Mouse (Mus musculus) embryonic fibroblast, embryonic 13.5 days (primary cell): ENCODE data around the gene Cdyl. TPM values are rescaled to one million over a fixed set of nuclear protein-coding genes. Genes with fewer than 3 reads are reported as not detected.

Experiments used
- H3K27ac ChIP-seq: 2 replicates; pipeline ENCODE4 v1.5.1; 2012; ENCODE audit warnings: low read length, control low read depth, inconsistent platforms; ENCODE audit not compliant: insufficient read depth
- H3K4me1 ChIP-seq: 2 replicates; pipeline ENCODE4 v1.6.1; 2011; ENCODE audit warnings: low read length; ENCODE audit not compliant: control insufficient read depth, insufficient read depth
- H3K4me3 ChIP-seq: 2 replicates; pipeline ENCODE4 v1.5.1; 2011; ENCODE audit warnings: mild to moderate bottlenecking, control low read depth, low read length; ENCODE audit not compliant: insufficient read depth
- CTCF ChIP-seq: IDR thresholded peaks from 2 replicates; pipeline ENCODE4 v1.5.1; 2011; ENCODE audit warnings: mild to moderate bottlenecking, control low read depth, low read length, moderate library complexity, borderline replicate concordance; ENCODE audit not compliant: insufficient read depth
- POLR2A ChIP-seq: IDR thresholded peaks from 2 replicates; pipeline ENCODE4 v1.6.1; 2011; ENCODE audit warnings: low read depth, mild to moderate bottlenecking, control low read depth, low read length, moderate library complexity
- polyA plus RNA-seq: library from polyadenylated mRNA; stranded (reverse); fragments of >200 nt; gene quantifications from 2 replicates; pipeline ENCODE4 v1.2.4, GENCODE M21; 2011; ENCODE audit warnings: low read depth; ENCODE audit not compliant: missing spikeins, insufficient read length

Gene Cdyl
- polyA plus RNA-seq, 1 experiment = 23.5 TPM

GRCm38 (mm10) chr13:35647132-35647823 lies 12.4 kb upstream of the Cdyl start:
- no peaks in the 10 kb centered on the region for H3K4me1 ChIP-seq
- no peak for TF ChIP-seq CTCF
- TF ChIP-seq POLR2A = no peak
- H3K4me3 ChIP-seq = no peak overlapping the region
- no peak overlapping the region for H3K27ac ChIP-seq

- Histone ChIP-seq H3K27ac (no peak overlapping the region), H3K4me3 (no peak overlapping the region), H3K4me1 (no peaks in the 10 kb centered on the region)
- TF ChIP-seq CTCF (no peak), POLR2A (no peak)
Measured at GRCm38 (mm10) chr13:35650284-35650872, 9.3 kb upstream of the Cdyl start.

- Histone ChIP-seq H3K4me1 (no peaks in the 10 kb centered on the region), H3K4me3 (no peak overlapping the region), H3K27ac (no peak overlapping the region)
- TF ChIP-seq CTCF = no peak
Measured at GRCm38 (mm10) chr13:35652851-35653250, 6.8 kb upstream of the Cdyl start.

GRCm38 (mm10) chr13:35656853-35657252 lies 2.8 kb upstream of the Cdyl start:
- H3K27ac ChIP-seq = no peak overlapping the region
- TF ChIP-seq POLR2A = no peak
- no peak for TF ChIP-seq CTCF

GRCm38 (mm10) chr13:35665456-35665855 lies 5.8 kb downstream of the Cdyl start:
- Histone ChIP-seq H3K4me1 (no peaks in the 10 kb centered on the region), H3K4me3 (no peak overlapping the region), H3K27ac (no peak overlapping the region)
- TF ChIP-seq POLR2A (no peak), CTCF (no peak)

More at GRCm38 (mm10) chr13:35656853-35657252, 2.8 kb upstream of the Cdyl start:
- Histone ChIP-seq H3K4me1 (no peaks in the 10 kb centered on the region), H3K4me3 (no peak overlapping the region)

GRCm38 (mm10) chr13:35669910-35670469 lies 10.4 kb downstream of the Cdyl start:
- H3K4me3 ChIP-seq = no peak overlapping the region
- H3K27ac ChIP-seq = no peak overlapping the region
- no peaks in the 10 kb centered on the region for H3K4me1 ChIP-seq
- TF ChIP-seq CTCF = no peak
- TF ChIP-seq POLR2A = no peak

GRCm38 (mm10) chr13:35670875-35671274 lies 11.2 kb downstream of the Cdyl start:
- no peak overlapping the region for H3K4me3 ChIP-seq
- H3K27ac ChIP-seq = no peak overlapping the region
- no peaks in the 10 kb centered on the region for H3K4me1 ChIP-seq
- no peak for TF ChIP-seq POLR2A
- TF ChIP-seq CTCF = no peak

- H3K4me1 ChIP-seq = no peaks in the 10 kb centered on the region
- TF ChIP-seq CTCF (no peak), POLR2A (no peak)
- no peak overlapping the region for H3K4me3 ChIP-seq
- no peak overlapping the region for H3K27ac ChIP-seq
Measured at GRCm38 (mm10) chr13:35676921-35677320, 17.3 kb downstream of the Cdyl start.

GRCm38 (mm10) chr13:35677433-35678051 lies 17.9 kb downstream of the Cdyl start:
- Histone ChIP-seq H3K27ac (no peak overlapping the region), H3K4me3 (no peak overlapping the region), H3K4me1 (no peaks in the 10 kb centered on the region)
- no peak for TF ChIP-seq CTCF
- TF ChIP-seq POLR2A = no peak

GRCm38 (mm10) chr13:35678691-35679090 lies 19.1 kb downstream of the Cdyl start:
- TF ChIP-seq POLR2A (no peak), CTCF (no peak)
- Histone ChIP-seq H3K27ac (no peak overlapping the region), H3K4me1 (no peaks in the 10 kb centered on the region), H3K4me3 (no peak overlapping the region)
